Mouse (Mus musculus): ENCODE measurements around the gene Cdk2ap1. TPM values are rescaled to one million over a fixed set of nuclear protein-coding genes. Genes with fewer than 3 reads are reported as not detected.
"Not testable (repeated sequence)": the region's sequence is repeated elsewhere in the genome, so short reads cannot be mapped to it uniquely, and the experiment has no call there.

Gene Cdk2ap1
- polyA plus RNA-seq, 1 experiment = 79.8 TPM

- no peaks in the 10 kb centered on the region for H3K4me1 ChIP-seq (ENCODE audit: control insufficient read depth, insufficient read depth, low read length)
- DNase-seq = no peak
- no peaks in the 10 kb centered on the region for H3K27me3 ChIP-seq (replicated peaks; ENCODE audit: control insufficient read depth, insufficient read depth, low read length)
- TF ChIP-seq POLR2A (IDR thresholded peaks at IDR 0.05; ENCODE audit: low read depth, low read length) (no peak), CTCF (conservative IDR thresholded peaks at IDR 0.05; ENCODE audit: insufficient read depth, insufficient read length, low read depth, low read length) (no peak)
- 95% methylated on average over 11 of the region's 11 CpGs for WGBS
- peaks cover 2% of the 10 kb centered on the region for H3K36me3 ChIP-seq (ENCODE audit: control insufficient read depth, insufficient read depth, low read length)
- no peak overlapping the region for H3K27ac ChIP-seq (ENCODE audit: insufficient read depth, low read depth, low read length)
- H3K4me3 ChIP-seq (ENCODE audit: insufficient read depth, low read depth, low read length) = no peak overlapping the region
These were observed 46.9 kb downstream of the Cdk2ap1 start for GRCm38 (mm10) chr5:124315941-124316340.

- peaks cover 2% of the 10 kb centered on the region for H3K36me3 ChIP-seq (ENCODE audit: control insufficient read depth, insufficient read depth, low read length)
- H3K4me3 ChIP-seq (ENCODE audit: insufficient read depth, low read depth, low read length) = no peak overlapping the region
- no peak for TF ChIP-seq CTCF (conservative IDR thresholded peaks at IDR 0.05; ENCODE audit: insufficient read depth, insufficient read length, low read depth, low read length)
- 93% methylated on average over 9 of the region's 9 CpGs for WGBS
- no peak for DNase-seq
- H3K4me1 ChIP-seq (ENCODE audit: control insufficient read depth, insufficient read depth, low read length) = no peaks in the 10 kb centered on the region
- H3K27ac ChIP-seq (ENCODE audit: insufficient read depth, low read depth, low read length) = no peak overlapping the region
- no peaks in the 10 kb centered on the region for H3K27me3 ChIP-seq (replicated peaks; ENCODE audit: control insufficient read depth, insufficient read depth, low read length)
These were observed 47.4 kb downstream of the Cdk2ap1 start for GRCm38 (mm10) chr5:124315498-124315897.

GRCm38 (mm10) chr5:124310091-124310490 lies 52.8 kb downstream of the Cdk2ap1 start:
- TF ChIP-seq CTCF (conservative IDR thresholded peaks at IDR 0.05; ENCODE audit: insufficient read depth, insufficient read length, low read depth, low read length) (no peak), POLR2A (IDR thresholded peaks at IDR 0.05; ENCODE audit: low read depth, low read length) (no peak)
- WGBS = 96% methylated on average over 11 of the region's 11 CpGs
- peaks cover 2% of the 10 kb centered on the region; the same call in 1 of the 2 replicates for H3K36me3 ChIP-seq (ENCODE audit: control insufficient read depth, insufficient read depth, low read length)

GRCm38 (mm10) chr5:124309155-124309554 lies 53.7 kb downstream of the Cdk2ap1 start:
- no peak for TF ChIP-seq POLR2A (IDR thresholded peaks at IDR 0.05; ENCODE audit: low read depth, low read length)
- no peak overlapping the region for H3K27ac ChIP-seq (ENCODE audit: insufficient read depth, low read depth, low read length)
- H3K4me1 ChIP-seq (ENCODE audit: control insufficient read depth, insufficient read depth, low read length) = no peaks in the 10 kb centered on the region
- H3K27me3 ChIP-seq (replicated peaks; ENCODE audit: control insufficient read depth, insufficient read depth, low read length) = no peaks in the 10 kb centered on the region
- no peak overlapping the region for H3K4me3 ChIP-seq (ENCODE audit: insufficient read depth, low read depth, low read length)
- WGBS = 93% methylated on average over 10 of the region's 10 CpGs
- DNase-seq = no peak
- peaks cover 2% of the 10 kb centered on the region; the same call in 1 of the 2 replicates for H3K36me3 ChIP-seq (ENCODE audit: control insufficient read depth, insufficient read depth, low read length)

More at GRCm38 (mm10) chr5:124310091-124310490, 52.8 kb downstream of the Cdk2ap1 start:
- no peak for DNase-seq
- H3K27me3 ChIP-seq (replicated peaks; ENCODE audit: control insufficient read depth, insufficient read depth, low read length) = no peaks in the 10 kb centered on the region
- no peaks in the 10 kb centered on the region for H3K4me1 ChIP-seq (ENCODE audit: control insufficient read depth, insufficient read depth, low read length)
- no peak overlapping the region for H3K27ac ChIP-seq (ENCODE audit: insufficient read depth, low read depth, low read length)
- H3K4me3 ChIP-seq (ENCODE audit: insufficient read depth, low read depth, low read length) = no peak overlapping the region

- H3K27me3 ChIP-seq (replicated peaks; ENCODE audit: control insufficient read depth, insufficient read depth, low read length); H3K4me1 ChIP-seq (ENCODE audit: control insufficient read depth, insufficient read depth, low read length); H3K27ac ChIP-seq (ENCODE audit: insufficient read depth, low read depth, low read length); H3K4me3 ChIP-seq (ENCODE audit: insufficient read depth, low read depth, low read length); H3K36me3 ChIP-seq (ENCODE audit: control insufficient read depth, insufficient read depth, low read length); DNase-seq: not testable (repeated sequence)
- 90% methylated on average over 6 of the region's 6 CpGs for WGBS
These were observed 60.0 kb downstream of the Cdk2ap1 start for GRCm38 (mm10) chr5:124302853-124303252.

- H3K36me3 ChIP-seq (ENCODE audit: control insufficient read depth, insufficient read depth, low read length) = no peaks in the 10 kb centered on the region
- 89% methylated on average over 4 of the region's 4 CpGs for WGBS
- H3K4me3 ChIP-seq (ENCODE audit: insufficient read depth, low read depth, low read length) = no peak overlapping the region
- no peak for DNase-seq
- H3K27me3 ChIP-seq (replicated peaks; ENCODE audit: control insufficient read depth, insufficient read depth, low read length) = no peaks in the 10 kb centered on the region; the same call in 1 of the 2 replicates
- H3K27ac ChIP-seq (ENCODE audit: insufficient read depth, low read depth, low read length) = no peak overlapping the region
- no peak for TF ChIP-seq CTCF (conservative IDR thresholded peaks at IDR 0.05; ENCODE audit: insufficient read depth, insufficient read length, low read depth, low read length)
- TF ChIP-seq POLR2A (IDR thresholded peaks at IDR 0.05; ENCODE audit: low read depth, low read length) = no peak
- no peaks in the 10 kb centered on the region for H3K4me1 ChIP-seq (ENCODE audit: control insufficient read depth, insufficient read depth, low read length)
These were observed 62.8 kb downstream of the Cdk2ap1 start for GRCm38 (mm10) chr5:124300132-124300531.

GRCm38 (mm10) chr5:124299307-124299706 lies 63.6 kb downstream of the Cdk2ap1 start:
- WGBS = 50% methylated on average over 3 of the region's 4 CpGs
- H3K4me1 ChIP-seq (ENCODE audit: control insufficient read depth, insufficient read depth, low read length); H3K27ac ChIP-seq (ENCODE audit: insufficient read depth, low read depth, low read length); H3K4me3 ChIP-seq (ENCODE audit: insufficient read depth, low read depth, low read length); H3K36me3 ChIP-seq (ENCODE audit: control insufficient read depth, insufficient read depth, low read length); H3K27me3 ChIP-seq (replicated peaks; ENCODE audit: control insufficient read depth, insufficient read depth, low read length): not testable (repeated sequence)
- peak; percentile 2 for DNase-seq
- peak; percentile 69 for TF ChIP-seq CTCF (conservative IDR thresholded peaks at IDR 0.05; ENCODE audit: insufficient read depth, insufficient read length, low read depth, low read length)

- Histone ChIP-seq H3K27me3 (replicated peaks; ENCODE audit: control insufficient read depth, insufficient read depth, low read length) (no peaks in the 10 kb centered on the region; the same call in 1 of the 2 replicates), H3K4me1 (ENCODE audit: control insufficient read depth, insufficient read depth, low read length) (no peaks in the 10 kb centered on the region), H3K27ac (ENCODE audit: insufficient read depth, low read depth, low read length) (no peak overlapping the region), H3K4me3 (ENCODE audit: insufficient read depth, low read depth, low read length) (no peak overlapping the region), H3K36me3 (ENCODE audit: control insufficient read depth, insufficient read depth, low read length) (no peaks in the 10 kb centered on the region; the same call in 1 of the 2 replicates)
- WGBS = 73% methylated on average over 4 of the region's 4 CpGs
- no peak for DNase-seq
- TF ChIP-seq POLR2A (IDR thresholded peaks at IDR 0.05; ENCODE audit: low read depth, low read length) = no peak
- no peak for TF ChIP-seq CTCF (conservative IDR thresholded peaks at IDR 0.05; ENCODE audit: insufficient read depth, insufficient read length, low read depth, low read length)
These were observed 66.4 kb downstream of the Cdk2ap1 start for GRCm38 (mm10) chr5:124296475-124296874.

Other genes with a start within 250 kb of the Cdk2ap1 start
- gene Arl6ip4, start 247.0 kb downstream of the Cdk2ap1 start, polyA plus RNA-seq (2012; rRNA removed) = 28.9 and 31.5 TPM in 2 replicates
- 17.3 and 19.8 TPM in 2 replicates for gene Pitpnm2, start 113.3 kb downstream of the Cdk2ap1 start, polyA plus RNA-seq (2012; rRNA removed)
- gene Mphosph9, start 35.1 kb downstream of the Cdk2ap1 start, polyA plus RNA-seq (2012; rRNA removed) = 2.5 and 3.1 TPM in 2 replicates
- gene 2810006K23Rik, start 35.0 kb downstream of the Cdk2ap1 start, polyA plus RNA-seq (2012; rRNA removed) = 7.2 and 8.0 TPM in 2 replicates
- gene Sbno1, start 62.9 kb upstream of the Cdk2ap1 start, polyA plus RNA-seq (2012; rRNA removed) = 16.7 and 20.8 TPM in 2 replicates
- gene Kmt5a, start 76.8 kb upstream of the Cdk2ap1 start, polyA plus RNA-seq (2012; rRNA removed) = 75.9 and 81.1 TPM in 2 replicates
- gene Rilpl2, start 115.3 kb upstream of the Cdk2ap1 start, polyA plus RNA-seq (2012; rRNA removed) = 44.3 and 46.3 TPM in 2 replicates
- 4.3 and 5.9 TPM in 2 replicates for gene Snrnp35, start 120.1 kb upstream of the Cdk2ap1 start, polyA plus RNA-seq (2012; rRNA removed)
- 10.4 and 12.5 TPM in 2 replicates for gene Rilpl1, start 168.3 kb upstream of the Cdk2ap1 start, polyA plus RNA-seq (2012; rRNA removed)
- 97.9 and 128 TPM in 2 replicates for gene Tmed2, start 177.6 kb upstream of the Cdk2ap1 start, polyA plus RNA-seq (2012; rRNA removed)
- gene Ddx55, start 189.8 kb upstream of the Cdk2ap1 start, polyA plus RNA-seq (2012; rRNA removed) = 7.4 and 8.9 TPM in 2 replicates
- gene Eif2b1, start 216.0 kb upstream of the Cdk2ap1 start, polyA plus RNA-seq (2012; rRNA removed) = 20.5 and 23.6 TPM in 2 replicates
- gene Gtf2h3, start 216.1 kb upstream of the Cdk2ap1 start, polyA plus RNA-seq (2012; rRNA removed) = 34.5 and 35.1 TPM in 2 replicates